Mouse (Mus musculus) embryonic fibroblast, embryonic 13.5 days (primary cell): Measurements from ENCODE around the gene Id3.
A peak's percentile ranks its signal among the peaks of the same experiment; 100 is the strongest.

Source experiments
- CTCF ChIP-seq: IDR thresholded peaks from 2 replicates; pipeline ENCODE4 v1.5.1; 2011; ENCODE audit warnings: mild to moderate bottlenecking, control low read depth, low read length, moderate library complexity, borderline replicate concordance; ENCODE audit not compliant: insufficient read depth
- POLR2A ChIP-seq: IDR thresholded peaks from 2 replicates; pipeline ENCODE4 v1.6.1; 2011; ENCODE audit warnings: low read depth, mild to moderate bottlenecking, control low read depth, low read length, moderate library complexity

- TF ChIP-seq POLR2A (peak; percentile 60), CTCF (no peak)
Measured at GRCm38 (mm10) chr4:136123111-136123791, 20.0 kb upstream of the Id3 start.
